ENCODE assay signal across 23 mouse cellular contexts in the genomic region with DNA sequence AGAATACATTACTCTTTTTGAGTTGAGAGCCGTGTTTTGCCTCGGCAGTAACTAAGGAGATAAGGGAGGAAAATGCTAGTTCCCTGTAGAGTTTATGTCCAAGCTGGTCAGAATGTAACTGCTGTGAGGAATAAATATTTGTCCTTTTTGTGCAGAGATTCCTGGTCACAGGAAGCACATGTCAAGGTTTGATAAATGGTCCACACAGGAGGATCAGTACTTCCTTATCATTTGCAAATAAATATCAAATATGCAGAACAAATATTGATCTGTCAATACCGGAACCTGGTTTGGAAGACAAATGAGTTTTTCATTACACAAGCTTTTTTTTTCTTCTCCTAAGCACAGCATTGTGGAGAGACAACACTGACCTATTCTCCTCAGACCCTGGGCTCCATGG. TPM values are rescaled to one million over a fixed set of nuclear protein-coding genes. Genes with fewer than 3 reads are reported as not detected.
"Had no signal": no experiment of that assay in that cellular context is flagged by ENCODE, and none has a peak within 500 bp of the region (broad histone marks: within the 10 kb centered on the region; RNA-seq: fewer than 3 reads in every experiment).

No protein-coding gene starts in this region.

- H3K4me1 ChIP-seq: liver, embryonic 15.5 days; lung, embryonic 15.5 days; midbrain, embryonic 10.5 days; midbrain, embryonic 15.5 days; neural tube, embryonic 12.5 days; neural tube, embryonic 15.5 days had no signal

- ATAC-seq: liver, embryonic 12.5 days; midbrain, embryonic 15.5 days had no signal

- H3K4me3 ChIP-seq: left cerebral cortex, adult 2 months; liver, embryonic 12.5 days; liver, embryonic 15.5 days; lung, embryonic 15.5 days; megakaryocyte, embryonic 14.5 days; midbrain, embryonic 10.5 days; midbrain, embryonic 15.5 days; neural tube, embryonic 12.5 days; neural tube, embryonic 15.5 days had no signal

- H3K4me2 ChIP-seq: liver, embryonic 12.5 days; liver, embryonic 15.5 days; lung, embryonic 15.5 days; midbrain, embryonic 15.5 days; neural tube, embryonic 12.5 days; neural tube, embryonic 15.5 days had no signal

- H3K27me3 ChIP-seq: liver, embryonic 12.5 days; liver, embryonic 15.5 days; lung, embryonic 15.5 days; megakaryocyte, embryonic 14.5 days; midbrain, embryonic 15.5 days; neural tube, embryonic 12.5 days; neural tube, embryonic 15.5 days had no signal

- H3K36me3 ChIP-seq: lung, embryonic 15.5 days; midbrain, embryonic 10.5 days; midbrain, embryonic 15.5 days; neural tube, embryonic 12.5 days; neural tube, embryonic 15.5 days had no signal

- H3K27ac ChIP-seq: kidney, postnatal 0 days; left cerebral cortex, adult 2 months; liver, embryonic 12.5 days; liver, embryonic 15.5 days; lung, embryonic 15.5 days; midbrain, embryonic 10.5 days; midbrain, embryonic 15.5 days; neural tube, embryonic 12.5 days; neural tube, embryonic 15.5 days had no signal

- DNase-seq: kidney, adult 18-20 months; kidney, postnatal 25 days; layer of hippocampus, postnatal 36 days; lung, adult 18-20 months; lung, postnatal 10 days; lung, postnatal 36 days; right cerebral cortex, adult 18-20 months; right cerebral cortex, postnatal 14 days; right cerebral cortex, postnatal 4 days; spleen, adult 18-20 months; thymus, adult 2 months; thymus, postnatal 14 days; thymus, postnatal 4 days had no signal

- H3K9ac ChIP-seq: liver, embryonic 12.5 days; liver, embryonic 15.5 days; lung, embryonic 15.5 days; midbrain, embryonic 15.5 days; neural tube, embryonic 12.5 days; neural tube, embryonic 15.5 days had no signal

- H3K9me3 ChIP-seq: liver, embryonic 12.5 days; liver, embryonic 15.5 days; lung, embryonic 15.5 days; megakaryocyte, embryonic 14.5 days; midbrain, embryonic 10.5 days; midbrain, embryonic 15.5 days; neural tube, embryonic 12.5 days; neural tube, embryonic 15.5 days had no signal

RNA-seq across cellular contexts. Expression of a gene that starts 26.9 kb away (rescaled TPM):
- polyA plus RNA-seq: midbrain, embryonic 10.5 days; neural tube, embryonic 12.5 days had no signal
